Mouse (Mus musculus) left cerebral cortex, adult 11 months (tissue): ENCODE measurements around the gene Pgam5.

Source experiments
- DNase-seq: peaks from one replicate; pipeline ENCODE4 v3.0.0; 2022; ENCODE audit warnings: low spot score

The Pgam5 gene

GRCm38 (mm10) chr5:110230401-110230779 lies 39.3 kb downstream of the Pgam5 start:
- no peak for DNase-seq

- DNase-seq, result no peak
These were observed 42.3 kb downstream of the Pgam5 start for GRCm38 (mm10) chr5:110227336-110227883.

GRCm38 (mm10) chr5:110225056-110225455 lies 44.7 kb downstream of the Pgam5 start:
- no peak for DNase-seq

- no peak for DNase-seq
These were observed 47.0 kb downstream of the Pgam5 start for GRCm38 (mm10) chr5:110222757-110223156.

GRCm38 (mm10) chr5:110220331-110220730 lies 49.4 kb downstream of the Pgam5 start:
- DNase-seq, result no peak

- no peak for DNase-seq
These were observed 52.9 kb downstream of the Pgam5 start for GRCm38 (mm10) chr5:110216780-110217179.

- DNase-seq, result no peak
These were observed 58.4 kb downstream of the Pgam5 start for GRCm38 (mm10) chr5:110211312-110211711.
